Mouse (Mus musculus) forelimb bud, embryonic 11.5 days (tissue): Measurements from ENCODE around the gene Arhgef3.
A peak's percentile ranks its signal among the peaks of the same experiment; 100 is the strongest.

Experiments used
- DNase-seq: peaks from one replicate; pipeline ENCODE4 v3.0.0-alpha.2; 2012; ENCODE audit warnings: low read depth, low spot score

The Arhgef3 gene

GRCm38 (mm10) chr14:27268986-27269700 is 154.4 kb downstream of the Arhgef3 start:
- no peak for DNase-seq

- no peak for DNase-seq
Measured at GRCm38 (mm10) chr14:27269836-27270235, 155.1 kb downstream of the Arhgef3 start.

GRCm38 (mm10) chr14:27270466-27270865 is 155.8 kb downstream of the Arhgef3 start:
- no peak for DNase-seq

GRCm38 (mm10) chr14:27271371-27272071 is 156.8 kb downstream of the Arhgef3 start:
- no peak for DNase-seq

GRCm38 (mm10) chr14:27272072-27272834 is 157.6 kb downstream of the Arhgef3 start:
- no peak for DNase-seq

- DNase-seq = no peak
Measured at GRCm38 (mm10) chr14:27272835-27273138, 158.1 kb downstream of the Arhgef3 start.

- no peak for DNase-seq
Measured at GRCm38 (mm10) chr14:27273169-27273568, 158.5 kb downstream of the Arhgef3 start.

- DNase-seq = no peak
Measured at GRCm38 (mm10) chr14:27277259-27277658, 162.6 kb downstream of the Arhgef3 start.

GRCm38 (mm10) chr14:27280201-27280890 is 165.6 kb downstream of the Arhgef3 start:
- no peak for DNase-seq

GRCm38 (mm10) chr14:27283956-27284355 is 169.3 kb downstream of the Arhgef3 start:
- no peak for DNase-seq

GRCm38 (mm10) chr14:27286202-27286601 is 171.5 kb downstream of the Arhgef3 start:
- DNase-seq = peak; percentile 28

- DNase-seq = no peak
Measured at GRCm38 (mm10) chr14:27289053-27289452, 174.4 kb downstream of the Arhgef3 start.

- no peak for DNase-seq
Measured at GRCm38 (mm10) chr14:27292101-27292500, 177.4 kb downstream of the Arhgef3 start.

- DNase-seq = no peak
Measured at GRCm38 (mm10) chr14:27295821-27296220, 181.1 kb downstream of the Arhgef3 start.

- DNase-seq = no peak
Measured at GRCm38 (mm10) chr14:27296987-27297386, 182.3 kb downstream of the Arhgef3 start.

GRCm38 (mm10) chr14:27298875-27299274 is 184.2 kb downstream of the Arhgef3 start:
- no peak for DNase-seq

GRCm38 (mm10) chr14:27299705-27300104 is 185.0 kb downstream of the Arhgef3 start:
- no peak for DNase-seq

- DNase-seq = no peak
Measured at GRCm38 (mm10) chr14:27301768-27302499, 187.2 kb downstream of the Arhgef3 start.

- DNase-seq = no peak
Measured at GRCm38 (mm10) chr14:27303294-27303693, 188.6 kb downstream of the Arhgef3 start.

GRCm38 (mm10) chr14:27304408-27304807 is 189.7 kb downstream of the Arhgef3 start:
- DNase-seq = no peak

GRCm38 (mm10) chr14:27308761-27309160 is 194.1 kb downstream of the Arhgef3 start:
- no peak for DNase-seq
